Mouse (Mus musculus) G1E (cell line): ENCODE measurements around the gene Cbx1. TPM values are rescaled to one million over a fixed set of nuclear protein-coding genes. Genes with fewer than 3 reads are reported as not detected.

Experiments used
- ATAC-seq: 2 replicates; pipeline ENCODE4 v1.8.0; 2016; ENCODE audit warnings: mild to moderate bottlenecking; ENCODE audit not compliant: insufficient number of reproducible peaks, poor library complexity, low FRiP score, severe bottlenecking; ENCODE audit errors: extremely low read depth
- DNase-seq: peaks from one replicate; pipeline ENCODE4 v3.0.0; 2012; ENCODE audit warnings: low spot score
- H3K27me3 ChIP-seq: 2 replicates; pipeline ENCODE4 v1.6.1; 2012; ENCODE audit warnings: mild to moderate bottlenecking, low read length, inconsistent platforms; ENCODE audit not compliant: insufficient read depth
- H3K36me3 ChIP-seq: replicated peaks from 2 replicates; pipeline ENCODE3; 2012; ENCODE audit warnings: mild to moderate bottlenecking, inconsistent platforms
- H3K4me1 ChIP-seq: 2 replicates; pipeline ENCODE4 v1.6.1; 2012; ENCODE audit warnings: low read depth, low read length, inconsistent platforms, mixed read lengths; ENCODE audit not compliant: insufficient read depth
- H3K4me3 ChIP-seq: 2 replicates; pipeline ENCODE4 v1.5.1; 2012; ENCODE audit warnings: low read depth, mild to moderate bottlenecking, inconsistent platforms, low read length, moderate library complexity, mixed read lengths
- H3K9me3 ChIP-seq: replicated peaks from 2 replicates; pipeline ENCODE4 v1.6.1; 2012; ENCODE audit warnings: inconsistent platforms
- CTCF ChIP-seq: IDR thresholded peaks from 2 replicates; pipeline ENCODE4 v1.5.1; 2012; ENCODE audit warnings: low read depth, low read length, inconsistent platforms, mixed read lengths
- GATA1 ChIP-seq: IDR thresholded peaks from 2 replicates; pipeline ENCODE4 v1.6.1; 2012; ENCODE audit warnings: borderline replicate concordance, low read length, inconsistent platforms, mixed read lengths
- GATA2 ChIP-seq: IDR thresholded peaks from 2 replicates; pipeline ENCODE4 v1.6.1; 2012; ENCODE audit warnings: low read depth, low read length, inconsistent platforms, borderline replicate concordance
- POLR2AphosphoS5 ChIP-seq: IDR thresholded peaks from 2 replicates; pipeline ENCODE4 v1.6.1; 2012; ENCODE audit warnings: low read depth, low read length, inconsistent platforms; ENCODE audit not compliant: insufficient replicate concordance
- TAL1 ChIP-seq: conservative IDR thresholded peaks from 2 replicates; pipeline ENCODE4 v1.6.1; 2012; ENCODE audit warnings: low read depth, low read length, inconsistent platforms, mixed read lengths
- polyA plus RNA-seq: library from polyadenylated mRNA; stranded (reverse); fragments of >175 nt; gene quantifications from 2 replicates; pipeline ENCODE4 v1.2.3, GENCODE M21; 2012
- total RNA-seq, 2 experiments: library from RNA; stranded (forward) in 1 of 2; stranded (reverse) in 1 of 2; fragments of 200-1000 nt in 1 of 2; fragments of >200 nt in 1 of 2; fragmentation: Nextera tagmentation in 1 of 2; gene quantifications; 2 replicates each; pipeline ENCODE4 v1.2.3; 2014 to 2017

The Cbx1 gene
- total and polyA plus RNA-seq, 3 experiments: 75.0 to 100 (median 78.9) TPM

DNA sequence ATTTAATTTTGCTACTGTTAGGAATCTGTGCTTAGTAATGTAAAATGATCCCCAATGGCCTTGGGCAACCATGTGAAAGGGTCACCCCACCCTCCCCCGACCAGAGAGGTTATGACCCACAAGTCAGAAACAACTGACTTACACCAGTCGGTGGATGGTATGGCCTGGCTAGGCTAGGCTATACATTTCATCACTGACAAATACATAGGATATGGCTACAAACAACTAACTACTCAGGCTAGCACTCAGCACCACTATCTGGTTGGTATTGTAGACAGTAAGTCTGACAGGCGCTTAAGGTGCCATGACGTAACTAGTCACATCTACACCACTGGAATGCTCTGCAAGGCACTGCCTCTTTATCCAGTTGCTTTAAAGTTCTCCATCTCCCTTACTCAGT lies 24.5 kb downstream of the Cbx1 start:
- no peak for DNase-seq
- Histone ChIP-seq H3K27me3 (no peaks in the 10 kb centered on the region), H3K4me3 (no peak overlapping the region), H3K9me3 (no peaks in the 10 kb centered on the region), H3K4me1 (peaks cover 4% of the 10 kb centered on the region; the same call in 1 of the 2 replicates), H3K36me3 (peaks cover 96% of the 10 kb centered on the region)
- ATAC-seq: no peak
- TF ChIP-seq POLR2AphosphoS5 (no peak), GATA2 (no peak), GATA1 (no peak), CTCF (no peak), TAL1 (no peak)

DNA sequence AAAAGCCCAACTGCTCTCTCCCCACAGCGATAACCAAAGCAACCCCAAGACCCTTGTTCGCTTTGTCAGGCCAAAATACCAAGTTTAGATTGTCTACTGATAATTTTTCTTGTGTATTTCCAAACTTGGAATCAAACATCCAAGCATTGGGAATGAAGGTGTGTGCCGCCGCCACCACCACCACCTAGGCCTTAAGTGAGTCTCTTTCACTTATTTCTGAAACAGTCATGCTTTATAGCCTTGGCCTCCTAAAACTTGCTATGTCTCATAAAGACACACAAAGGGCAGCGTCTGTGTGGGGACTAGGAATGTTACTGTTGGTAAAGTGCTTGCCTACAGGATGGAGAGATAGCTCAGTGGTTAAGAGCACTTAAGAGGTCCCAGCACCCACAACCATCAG lies 25.0 kb downstream of the Cbx1 start:
- DNase-seq (no peak), ATAC-seq (no peak)
- Histone ChIP-seq H3K4me1 (peaks cover 6% of the 10 kb centered on the region; the same call in 1 of the 2 replicates), H3K9me3 (no peaks in the 10 kb centered on the region), H3K36me3 (peaks cover 96% of the 10 kb centered on the region), H3K27me3 (no peaks in the 10 kb centered on the region), H3K4me3 (no peak overlapping the region)
- TF ChIP-seq CTCF (no peak), GATA1 (no peak)

DNA sequence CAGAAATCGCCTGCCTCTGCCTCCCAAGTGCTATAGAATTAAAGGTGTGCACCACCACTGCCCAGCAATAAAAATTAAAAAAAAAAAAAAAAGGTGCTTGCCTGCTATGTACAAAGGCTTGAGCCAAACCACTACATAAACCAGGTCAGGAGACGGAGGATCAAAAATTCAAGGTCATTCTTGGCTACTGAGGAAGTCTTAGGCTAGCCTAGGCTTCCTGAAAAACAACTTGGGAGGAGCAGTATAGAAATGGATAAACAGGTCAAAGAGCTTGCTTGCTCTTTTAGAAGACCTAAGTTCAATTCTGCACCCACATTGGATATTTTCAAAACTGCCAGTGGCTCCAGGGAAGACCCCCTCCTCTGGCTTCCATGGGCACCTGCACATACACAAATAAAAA lies 25.5 kb downstream of the Cbx1 start:
- TF ChIP-seq CTCF: no peak
- TF ChIP-seq GATA2: no peak
- TF ChIP-seq GATA1: no peak
- no peak for TF ChIP-seq POLR2AphosphoS5
- no peak for TF ChIP-seq TAL1
- Histone ChIP-seq H3K4me3 (no peak overlapping the region), H3K27me3 (no peaks in the 10 kb centered on the region), H3K9me3 (no peaks in the 10 kb centered on the region), H3K4me1 (peaks cover 9% of the 10 kb centered on the region; the same call in 1 of the 2 replicates), H3K36me3 (peaks cover 96% of the 10 kb centered on the region)
- no peak for DNase-seq
- ATAC-seq: no peak

DNA sequence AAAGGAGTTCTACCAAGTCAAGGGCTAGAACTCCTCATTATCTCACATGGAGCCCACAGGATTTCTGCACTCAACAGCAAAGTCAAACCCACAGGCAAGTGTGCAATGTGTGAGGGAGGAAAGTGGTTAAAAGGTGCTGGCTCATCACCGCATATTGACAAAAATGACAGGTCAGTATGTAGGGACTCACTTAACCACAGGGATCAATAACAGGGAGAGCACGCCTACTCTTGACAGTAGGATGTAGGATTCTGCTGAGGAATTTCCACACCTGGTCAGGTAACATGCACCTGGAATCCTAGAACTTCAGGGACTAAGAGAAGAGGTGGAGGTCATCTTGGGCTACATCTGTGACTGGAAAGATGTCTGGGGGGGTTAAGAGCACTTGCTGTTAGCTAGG lies 27.0 kb downstream of the Cbx1 start:
- H3K27me3 ChIP-seq: no peaks in the 10 kb centered on the region
- H3K36me3 ChIP-seq: peaks cover 97% of the 10 kb centered on the region
- ATAC-seq (no peak), DNase-seq (no peak)
- TF ChIP-seq GATA2: no peak
- no peak for TF ChIP-seq POLR2AphosphoS5
- no peak for TF ChIP-seq CTCF
- no peak for TF ChIP-seq TAL1
- no peak for TF ChIP-seq GATA1
- peaks cover 11% of the 10 kb centered on the region; the same call in 1 of the 2 replicates for H3K4me1 ChIP-seq
- no peaks in the 10 kb centered on the region for H3K9me3 ChIP-seq
- no peak overlapping the region for H3K4me3 ChIP-seq

DNA sequence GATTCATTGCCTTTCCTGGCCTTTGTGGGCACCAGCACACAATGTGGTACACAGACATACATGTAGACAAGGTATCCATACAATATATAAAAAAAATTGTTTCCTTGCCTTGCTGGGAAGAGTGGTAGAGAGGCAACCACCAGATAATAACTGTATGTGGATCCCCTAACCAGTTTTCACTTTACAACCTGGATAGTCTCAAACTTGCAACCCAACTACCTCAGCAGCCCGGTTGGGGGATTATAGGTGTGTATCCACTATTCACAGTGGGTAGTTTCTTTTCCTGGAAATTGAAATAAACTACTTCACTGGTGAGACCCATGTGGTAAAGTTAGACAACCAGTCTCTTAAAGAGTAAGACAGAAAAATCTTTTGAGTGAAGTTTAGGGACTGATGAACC lies 27.6 kb downstream of the Cbx1 start:
- DNase-seq (no peak), ATAC-seq (no peak)
- Histone ChIP-seq H3K36me3 (peaks cover 97% of the 10 kb centered on the region), H3K27me3 (no peaks in the 10 kb centered on the region), H3K4me3 (no peak overlapping the region), H3K9me3 (no peaks in the 10 kb centered on the region), H3K4me1 (peaks cover 11% of the 10 kb centered on the region; the same call in 1 of the 2 replicates)
- no peak for TF ChIP-seq GATA1
- TF ChIP-seq TAL1: no peak
- no peak for TF ChIP-seq CTCF
- TF ChIP-seq POLR2AphosphoS5: no peak
- no peak for TF ChIP-seq GATA2

DNA sequence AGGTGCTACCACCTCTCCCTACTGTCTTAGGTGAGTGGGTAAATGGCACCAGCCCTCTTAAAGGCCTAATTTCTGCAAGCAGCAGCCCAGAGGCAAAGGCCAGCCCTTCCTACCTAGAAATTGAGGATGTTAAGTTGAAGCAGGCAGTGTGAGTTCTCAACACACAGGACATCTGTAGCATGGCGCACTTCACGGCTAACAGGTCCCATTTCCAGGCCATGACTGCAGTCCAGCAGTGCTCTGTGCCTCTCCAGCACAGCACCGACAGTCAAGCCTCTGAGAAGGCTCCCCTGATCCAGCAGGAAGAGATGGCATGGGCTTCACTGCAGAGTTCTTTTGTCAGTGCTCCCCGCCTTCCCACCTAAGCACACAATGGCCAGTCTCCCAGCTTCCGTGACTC lies 28.1 kb downstream of the Cbx1 start:
- DNase-seq (no peak), ATAC-seq (no peak)
- H3K36me3 ChIP-seq: peaks cover 97% of the 10 kb centered on the region
- H3K4me3 ChIP-seq: no peak overlapping the region
- H3K4me1 ChIP-seq: peaks cover 16% of the 10 kb centered on the region
- no peaks in the 10 kb centered on the region for H3K9me3 ChIP-seq
- H3K27me3 ChIP-seq: no peaks in the 10 kb centered on the region
- TF ChIP-seq CTCF: no peak
- TF ChIP-seq GATA1: no peak
- no peak for TF ChIP-seq TAL1
- TF ChIP-seq GATA2: no peak
- TF ChIP-seq POLR2AphosphoS5: no peak
